Mouse (Mus musculus): ENCODE results near the gene Nfkbil1. TPM values are rescaled to one million over a fixed set of nuclear protein-coding genes. Genes with fewer than 3 reads are reported as not detected.

The Nfkbil1 gene
- polyA plus RNA-seq (2017; shearing (Covaris generic)) = 1 to 10 TPM; 3.4 to 4.4 TPM

- ATAC-seq = peak; percentile 32
These were observed at the start of gene Nfkbil1 for GRCm38 (mm10) chr17:35235614-35236389. TSS of gene Nfkbil1 (minus strand) at chr17:35235792.

- no peak for ATAC-seq
These were observed 44.7 kb upstream of the Nfkbil1 start for GRCm38 (mm10) chr17:35280276-35280675.

GRCm38 (mm10) chr17:35278957-35279688 is 43.5 kb upstream of the Nfkbil1 start:
- no peak for ATAC-seq

GRCm38 (mm10) chr17:35278049-35278448 is 42.5 kb upstream of the Nfkbil1 start:
- no peak for ATAC-seq

GRCm38 (mm10) chr17:35276304-35276864 is 40.8 kb upstream of the Nfkbil1 start:
- no peak for ATAC-seq

GRCm38 (mm10) chr17:35274770-35275169 is 39.2 kb upstream of the Nfkbil1 start:
- ATAC-seq = peak; percentile 73

- no peak for ATAC-seq
These were observed 36.7 kb upstream of the Nfkbil1 start for GRCm38 (mm10) chr17:35272249-35272648.

GRCm38 (mm10) chr17:35269653-35270347 is 34.2 kb upstream of the Nfkbil1 start:
- no peak for ATAC-seq

GRCm38 (mm10) chr17:35267399-35268086 is 32.0 kb upstream of the Nfkbil1 start:
- ATAC-seq = no peak

GRCm38 (mm10) chr17:35263523-35263883 is 27.9 kb upstream of the Nfkbil1 start:
- no peak for ATAC-seq

- peak; percentile 83 for ATAC-seq
These were observed 27.3 kb upstream of the Nfkbil1 start, which contains the start of gene H2-D1 for GRCm38 (mm10) chr17:35262664-35263522. TSS of gene H2-D1 (plus strand) at chr17:35262730.

- no peak for ATAC-seq
These were observed 26.1 kb upstream of the Nfkbil1 start for GRCm38 (mm10) chr17:35261651-35262050.

- no peak for ATAC-seq
These were observed 24.0 kb upstream of the Nfkbil1 start for GRCm38 (mm10) chr17:35259621-35260020.

GRCm38 (mm10) chr17:35258492-35259478 is 23.2 kb upstream of the Nfkbil1 start:
- peak; percentile 36 for ATAC-seq

- peak; percentile 15 for ATAC-seq
These were observed 22.4 kb upstream of the Nfkbil1 start for GRCm38 (mm10) chr17:35257824-35258491.

GRCm38 (mm10) chr17:35257378-35257777 is 21.8 kb upstream of the Nfkbil1 start:
- no peak for ATAC-seq

- ATAC-seq = no peak
These were observed 20.1 kb upstream of the Nfkbil1 start for GRCm38 (mm10) chr17:35255704-35256103.

- ATAC-seq = no peak
These were observed 19.7 kb upstream of the Nfkbil1 start for GRCm38 (mm10) chr17:35255301-35255700.

Measured in activated CD4-positive, CD25-positive, alpha-beta regulatory T cell, adult 4 months (primary cell).